Mouse (Mus musculus) embryo, embryonic 11 days (tissue): ENCODE data around the gene Fzr1.

Experiments used
- DNase-seq: peaks from one replicate; pipeline ENCODE4 v3.0.0-alpha.2; 2015

Fzr1 gene

GRCm38 (mm10) chr10:81350351-81351063, 27.8 kb downstream of the Fzr1 start, which contains the start of gene Hmg20b:
Gene Hmg20b, minus strand, starts transcription at chr10:81350480.
- DNase-seq = peak; percentile 100

- no peak for DNase-seq
Measured at GRCm38 (mm10) chr10:81349961-81350350, 28.4 kb downstream of the Fzr1 start.

GRCm38 (mm10) chr10:81349146-81349545, 29.2 kb downstream of the Fzr1 start:
- no peak for DNase-seq

GRCm38 (mm10) chr10:81346453-81347067, 31.8 kb downstream of the Fzr1 start:
- DNase-seq = peak; percentile 86

GRCm38 (mm10) chr10:81345162-81345534, 33.2 kb downstream of the Fzr1 start:
- no peak for DNase-seq

- DNase-seq = no peak
Measured at GRCm38 (mm10) chr10:81344421-81345161, 33.7 kb downstream of the Fzr1 start.

- no peak for DNase-seq
Measured at GRCm38 (mm10) chr10:81342686-81343505, 35.4 kb downstream of the Fzr1 start, which contains the start of gene Gipc3. Gene Gipc3, minus strand, starts transcription at chr10:81343266.

GRCm38 (mm10) chr10:81341333-81341949, 36.9 kb downstream of the Fzr1 start:
- peak; percentile 80 for DNase-seq

- DNase-seq = no peak
Measured at GRCm38 (mm10) chr10:81340551-81341332, 37.6 kb downstream of the Fzr1 start.

- DNase-seq = no peak
Measured at GRCm38 (mm10) chr10:81336558-81336957, 41.8 kb downstream of the Fzr1 start.

GRCm38 (mm10) chr10:81335393-81336340, 42.6 kb downstream of the Fzr1 start:
- DNase-seq = peak; percentile 75

GRCm38 (mm10) chr10:81334324-81334723, 44.0 kb downstream of the Fzr1 start:
- no peak for DNase-seq

GRCm38 (mm10) chr10:81332277-81332676, 46.0 kb downstream of the Fzr1 start:
- no peak for DNase-seq

- DNase-seq = no peak
Measured at GRCm38 (mm10) chr10:81330007-81330406, 48.3 kb downstream of the Fzr1 start.

GRCm38 (mm10) chr10:81329194-81329975, 48.9 kb downstream of the Fzr1 start:
- DNase-seq = no peak

GRCm38 (mm10) chr10:81328386-81328785, 49.9 kb downstream of the Fzr1 start, which contains the start of gene Tbxa2r:
Gene Tbxa2r, plus strand, starts transcription at chr10:81328731.
- peak; percentile 45 for DNase-seq

- no peak for DNase-seq
Measured at GRCm38 (mm10) chr10:81327959-81328358, 50.4 kb downstream of the Fzr1 start.

- no peak for DNase-seq
Measured at GRCm38 (mm10) chr10:81326858-81327257, 51.5 kb downstream of the Fzr1 start.

- DNase-seq = no peak
Measured at GRCm38 (mm10) chr10:81325781-81326180, 52.5 kb downstream of the Fzr1 start.
